Mouse (Mus musculus) T-helper 1 cell (primary cell): ENCODE data around the gene Rnasek.

Source experiments
- in situ Hi-C: fragments of 300-600 bp; cut with MboI, MseI; formaldehyde crosslinking; loops from one replicate; pipeline ENCODE4 v1.15.1; 2025; ENCODE audit warnings: high pct_unique_total_duplicates

Rnasek gene

DNA sequence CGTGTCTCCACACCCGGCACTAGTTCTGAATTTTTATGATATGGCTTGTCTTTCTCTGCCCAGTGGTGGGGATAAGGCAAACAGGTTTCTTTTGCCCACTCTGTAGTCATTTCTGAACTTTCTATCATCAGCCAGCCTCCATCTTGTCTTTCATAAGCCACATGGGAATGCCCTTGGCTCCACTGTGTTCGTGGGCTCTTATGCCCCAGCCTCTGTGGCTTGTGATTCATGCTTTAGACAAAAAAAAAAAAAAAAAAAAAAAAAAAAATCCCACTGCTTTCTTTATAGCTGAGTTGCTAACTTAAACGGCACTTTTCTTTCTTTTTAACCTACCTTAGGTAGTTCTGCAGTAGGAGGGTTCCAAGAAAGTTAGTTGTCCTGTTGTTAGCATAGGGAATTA, 47.5 kb downstream of the Rnasek start:
- in situ Hi-C loops, result no loop called here

DNA sequence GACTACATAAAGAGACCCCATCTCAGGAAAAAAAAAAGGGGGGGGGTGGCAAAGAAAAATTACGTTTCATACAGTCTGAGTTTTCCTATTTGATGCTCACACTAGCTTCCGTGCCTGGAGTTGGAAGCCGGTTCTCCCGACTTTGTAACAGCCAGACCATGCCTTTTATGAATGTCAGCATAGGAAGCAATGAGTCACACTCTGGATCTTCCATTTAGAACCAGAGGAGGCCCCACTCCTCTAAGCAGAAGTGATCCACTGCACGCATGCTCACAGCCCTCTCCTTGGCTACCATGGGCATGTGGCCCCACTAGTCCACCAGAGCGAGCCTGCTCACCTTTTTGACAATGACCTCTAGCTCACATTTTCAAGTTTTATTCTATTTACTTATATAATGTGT, 48.5 kb downstream of the Rnasek start:
- in situ Hi-C loops, result no loop called here

DNA sequence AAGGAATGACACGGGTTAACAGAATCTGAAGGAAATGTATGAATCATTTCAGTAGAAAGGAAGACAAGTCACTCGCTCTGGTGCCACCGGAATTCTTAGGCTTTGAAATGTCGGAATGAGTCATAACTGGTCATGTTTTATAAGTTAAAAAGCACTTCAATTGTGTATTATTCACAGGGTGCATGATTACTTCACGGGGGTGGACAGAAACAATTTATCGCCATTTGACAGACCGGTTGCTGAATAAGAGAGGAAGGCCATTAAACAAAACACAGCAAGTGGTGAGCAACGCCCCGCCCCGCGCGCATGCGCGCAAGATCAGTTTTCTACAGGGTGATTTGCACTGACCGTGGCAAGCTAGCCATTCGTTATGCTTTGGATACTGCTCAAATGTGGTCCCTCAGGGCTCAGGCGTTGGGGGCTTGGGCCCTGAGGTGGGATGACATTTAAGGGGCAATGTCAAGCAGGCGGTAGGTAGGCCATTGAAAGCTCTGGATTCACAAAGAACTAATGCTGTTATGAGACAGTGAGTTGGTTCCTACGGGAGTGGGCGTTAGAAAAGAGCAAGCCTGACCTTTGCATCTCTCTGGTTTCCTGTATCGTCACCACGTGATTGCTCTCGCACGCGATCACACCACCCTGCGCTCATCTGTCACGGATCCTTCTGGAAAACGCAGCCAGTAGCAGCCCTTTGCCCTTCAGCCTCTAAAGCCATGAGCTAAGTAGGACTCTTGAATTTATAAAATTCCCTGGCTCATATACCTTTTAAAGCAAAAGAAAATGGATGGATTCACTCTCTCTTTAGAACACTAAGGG, 50.1 kb downstream of the Rnasek start:
- in situ Hi-C loops, result no loop called here
